Mouse (Mus musculus) right cerebral cortex, postnatal 10 days (tissue): Measurements from ENCODE around the gene Cemip2.

ENCODE experiments used
- DNase-seq, 2 experiments: peaks; one replicate each; pipeline ENCODE4 v3.0.0; 2021; ENCODE audit warnings: low spot score in 2 of 2

The Cemip2 gene

GRCm38 (mm10) chr19:21778147-21778917, at the start of gene Cemip2:
Gene Cemip2 (plus strand): TSS chr19:21778342.
- peak; percentile 96 to 97 for DNase-seq

- DNase-seq: no peak
Observed at GRCm38 (mm10) chr19:21728342-21728741, 49.8 kb upstream of the Cemip2 start.

- no peak for DNase-seq
Observed at GRCm38 (mm10) chr19:21731887-21732286, 46.3 kb upstream of the Cemip2 start.

GRCm38 (mm10) chr19:21733176-21733575, 45.0 kb upstream of the Cemip2 start:
- DNase-seq: no peak

GRCm38 (mm10) chr19:21734112-21734511, 44.0 kb upstream of the Cemip2 start:
- peak; percentile 46 to 72 for DNase-seq

- DNase-seq: no peak
Observed at GRCm38 (mm10) chr19:21737446-21737845, 40.7 kb upstream of the Cemip2 start.

GRCm38 (mm10) chr19:21737881-21738590, 40.1 kb upstream of the Cemip2 start:
- DNase-seq: peak; percentile 69 to 72

- no peak for DNase-seq
Observed at GRCm38 (mm10) chr19:21738591-21739280, 39.4 kb upstream of the Cemip2 start.

GRCm38 (mm10) chr19:21742138-21742537, 36.0 kb upstream of the Cemip2 start:
- DNase-seq: peak; percentile 89 to 91

GRCm38 (mm10) chr19:21745586-21745985, 32.6 kb upstream of the Cemip2 start:
- DNase-seq: no peak

- DNase-seq: peak; percentile 47 to 67
Observed at GRCm38 (mm10) chr19:21747356-21747755, 30.8 kb upstream of the Cemip2 start.

- no peak for DNase-seq
Observed at GRCm38 (mm10) chr19:21750154-21750553, 28.0 kb upstream of the Cemip2 start.

- DNase-seq: no peak
Observed at GRCm38 (mm10) chr19:21761676-21762075, 16.5 kb upstream of the Cemip2 start.

- no peak for DNase-seq
Observed at GRCm38 (mm10) chr19:21764013-21764412, 14.1 kb upstream of the Cemip2 start.

GRCm38 (mm10) chr19:21764738-21765137, 13.4 kb upstream of the Cemip2 start:
- peak; percentile 52 to 72 for DNase-seq

GRCm38 (mm10) chr19:21767500-21768045, 10.6 kb upstream of the Cemip2 start:
- no peak for DNase-seq

- DNase-seq: no peak
Observed at GRCm38 (mm10) chr19:21769796-21770195, 8.3 kb upstream of the Cemip2 start.

GRCm38 (mm10) chr19:21771586-21771985, 6.6 kb upstream of the Cemip2 start:
- DNase-seq: no peak

- DNase-seq: no peak
Observed at GRCm38 (mm10) chr19:21773621-21774020, 4.5 kb upstream of the Cemip2 start.

GRCm38 (mm10) chr19:21775629-21776028, 2.5 kb upstream of the Cemip2 start:
- no peak for DNase-seq

- peak in 1 of 2 experiments; percentile 64 for DNase-seq
Observed at GRCm38 (mm10) chr19:21776671-21777070, 1.5 kb upstream of the Cemip2 start.

- DNase-seq: peak; percentile 57 to 65
Observed at GRCm38 (mm10) chr19:21777171-21777731, 891 bp upstream of the Cemip2 start.
